In the genomic region with DNA sequence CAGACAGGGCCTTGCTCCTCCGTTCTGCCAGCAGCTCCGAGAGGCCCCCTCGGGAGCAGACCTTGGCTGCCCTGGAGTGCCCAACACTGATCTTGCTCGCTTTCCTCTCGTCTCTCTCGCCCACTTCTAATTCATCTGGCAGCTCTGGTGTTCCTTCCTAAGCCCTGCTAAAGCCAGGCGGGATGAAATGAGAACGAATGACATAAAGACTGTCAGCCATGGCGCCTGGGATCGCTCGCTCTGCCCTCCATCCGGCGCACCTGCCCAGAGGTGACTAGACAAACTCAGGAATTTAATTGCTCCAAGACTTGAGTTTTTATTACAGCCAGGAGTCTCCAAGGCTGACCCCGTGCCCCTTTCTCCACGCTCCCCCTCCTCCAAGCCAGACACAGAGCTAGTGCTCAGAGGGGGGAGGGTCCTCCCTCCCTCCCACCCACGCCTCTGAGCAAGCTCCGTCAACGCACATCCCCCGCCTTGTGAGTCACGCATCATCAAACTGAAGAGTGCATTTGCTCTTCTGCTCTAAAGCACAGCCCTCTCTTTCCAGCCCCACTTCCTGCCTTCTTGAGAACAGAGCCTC, we compare ENCODE assay signal across 10 mouse cellular contexts. TPM values are rescaled to one million over a fixed set of nuclear protein-coding genes. Genes with fewer than 3 reads are reported as not detected.
DNase-seq lines count a peak whose midpoint lies in the region; ATAC-seq lines count a peak whose summit lies in the region.
"Had no signal": no experiment of that assay in that cellular context is flagged by ENCODE, and none has a peak within 500 bp of the region (broad histone marks: within the 10 kb centered on the region; RNA-seq: fewer than 3 reads in every experiment).

No protein-coding gene starts in this region.

- no peak overlapping the region for H3K27ac ChIP-seq in heart, embryonic 11.5 days (ENCODE audit: low read depth, low read length)
- peak overlapping the region; percentile 36; the same call in 1 of the 2 replicates for H3K27ac ChIP-seq in hindbrain, embryonic 11.5 days (ENCODE audit: low read depth, low read length)
- H3K27ac ChIP-seq in midbrain, embryonic 14.5 days (replicated peaks; ENCODE audit: low read depth, low read length), result no peak overlapping the region
- H3K27ac ChIP-seq: heart, embryonic 15.5 days had no signal

- no peak for DNase-seq in heart, adult 18-20 months
- peak; percentile 37 for DNase-seq in Muller cell, postnatal 12 days (ENCODE audit: inconsistent ontology term)
- DNase-seq in hindbrain, embryonic 11.5 days (ENCODE audit: low spot score), result no peak
- DNase-seq in midbrain, embryonic 14.5 days, result no peak
- DNase-seq in thymus, postnatal 14 days, result no peak
- no peak for DNase-seq in adrenal gland, adult 2 months
- DNase-seq in cerebellum, postnatal 14 days, result no peak
- DNase-seq: liver, postnatal 0 days had no signal

- no peak for ATAC-seq in heart, embryonic 11.5 days (replicated peaks; ENCODE audit: insufficient number of reproducible peaks, low FRiP score, low TSS enrichment)
- peak; percentile 12; the same call in 1 of the 2 replicates for ATAC-seq in hindbrain, embryonic 11.5 days (ENCODE audit: low FRiP score)
- no peak for ATAC-seq in midbrain, embryonic 14.5 days (ENCODE audit: low FRiP score, low TSS enrichment)

- no peaks in the 10 kb centered on the region for H3K36me3 ChIP-seq in heart, embryonic 11.5 days (ENCODE audit: control insufficient read depth, insufficient read depth, low read length)
- H3K36me3 ChIP-seq in hindbrain, embryonic 11.5 days (ENCODE audit: control insufficient read depth, insufficient read depth, low read length), result no peaks in the 10 kb centered on the region
- no peaks in the 10 kb centered on the region for H3K36me3 ChIP-seq in midbrain, embryonic 14.5 days (ENCODE audit: control insufficient read depth, insufficient read depth, low read length)
- H3K36me3 ChIP-seq: heart, embryonic 15.5 days had no signal

- peaks cover 12% of the 10 kb centered on the region for H3K27me3 ChIP-seq in heart, embryonic 11.5 days (ENCODE audit: control insufficient read depth, insufficient read depth, low read length)
- no peaks in the 10 kb centered on the region; the same call in 1 of the 2 replicates for H3K27me3 ChIP-seq in hindbrain, embryonic 11.5 days (ENCODE audit: control insufficient read depth, insufficient read depth, low read length)
- H3K27me3 ChIP-seq in midbrain, embryonic 14.5 days (ENCODE audit: control insufficient read depth, insufficient read depth, low read length), result 0 out of 2 replicates have a peak, but pooled peaks cover 3% of the 10 kb centered on the region

- H3K9me3 ChIP-seq in heart, embryonic 11.5 days (replicated peaks; ENCODE audit: control insufficient read depth, low read length), result no peaks in the 10 kb centered on the region
- no peaks in the 10 kb centered on the region for H3K9me3 ChIP-seq in hindbrain, embryonic 11.5 days (ENCODE audit: control insufficient read depth, low read length)
- H3K9me3 ChIP-seq in midbrain, embryonic 14.5 days (ENCODE audit: control insufficient read depth, low read length), result no peaks in the 10 kb centered on the region
- H3K9me3 ChIP-seq: heart, embryonic 15.5 days had no signal

- H3K4me1 ChIP-seq in heart, embryonic 11.5 days (ENCODE audit: control insufficient read depth, insufficient read depth, low read length), result peaks cover 14% of the 10 kb centered on the region
- H3K4me1 ChIP-seq in hindbrain, embryonic 11.5 days (replicated peaks; ENCODE audit: control insufficient read depth, insufficient read depth, low read length), result peaks cover 7% of the 10 kb centered on the region; the same call in 1 of the 2 replicates
- H3K4me1 ChIP-seq in midbrain, embryonic 14.5 days (ENCODE audit: control insufficient read depth, insufficient read depth, low read length), result 0 out of 2 replicates have a peak, but pooled peaks cover 7% of the 10 kb centered on the region

- H3K4me2 ChIP-seq in heart, embryonic 11.5 days, result peak overlapping the region; percentile 45
- peak overlapping the region; percentile 17; the same call in 1 of the 2 replicates for H3K4me2 ChIP-seq in hindbrain, embryonic 11.5 days (replicated peaks; ENCODE audit: low read depth, low read length)
- peak overlapping the region; percentile 38 for H3K4me2 ChIP-seq in midbrain, embryonic 14.5 days (ENCODE audit: low read length)
- H3K4me2 ChIP-seq: heart, embryonic 15.5 days had no signal

- WGBS in heart, embryonic 11.5 days (ENCODE audit: insufficient replicate concordance), result 19% methylated on average over 20 of the region's 20 CpGs
- 13% methylated on average over 20 of the region's 20 CpGs for WGBS in hindbrain, embryonic 11.5 days
- 9% methylated on average over 20 of the region's 20 CpGs for WGBS in midbrain, embryonic 14.5 days

- no peak overlapping the region for H3K4me3 ChIP-seq in heart, embryonic 11.5 days (ENCODE audit: low read depth, low read length)
- no peak overlapping the region for H3K4me3 ChIP-seq in hindbrain, embryonic 11.5 days (ENCODE audit: low read depth, low read length)
- H3K4me3 ChIP-seq in midbrain, embryonic 14.5 days (replicated peaks; ENCODE audit: low read depth, low read length), result no peak overlapping the region
- H3K4me3 ChIP-seq: heart, embryonic 15.5 days had no signal

- 0 out of 2 replicates have a peak overlapping the region, but pooled peaks have one; percentile 6 for H3K9ac ChIP-seq in heart, embryonic 11.5 days (ENCODE audit: low read depth, low read length)
- 0 out of 2 replicates have a peak overlapping the region, but pooled peaks have one; percentile 19 for H3K9ac ChIP-seq in hindbrain, embryonic 11.5 days (ENCODE audit: low read depth, low read length)
- H3K9ac ChIP-seq in midbrain, embryonic 14.5 days (replicated peaks; ENCODE audit: low read length), result no peak overlapping the region
- H3K9ac ChIP-seq: heart, embryonic 15.5 days; liver, postnatal 0 days had no signal

RNA-seq across cellular contexts. Expression of a gene that starts 27.8 kb away (rescaled TPM):
- 54.8 and 67.1 TPM in 2 replicates for polyA plus RNA-seq in heart, embryonic 11.5 days (2014; fragmentation: Nextera tagmentation; extraction: Ambion mirVana)
- under 1 TPM in 1 of 2 experiments, not detected in 1; 0.90 TPM for total RNA-seq in heart, adult 18-20 months (2021)
- 77.7 and 84.4 TPM in 2 replicates for polyA plus RNA-seq in hindbrain, embryonic 11.5 days (2014; fragmentation: Nextera tagmentation; extraction: Ambion mirVana)
- polyA plus RNA-seq in midbrain, embryonic 14.5 days (2014; fragmentation: Nextera tagmentation; extraction: Ambion mirVana), result 50.3 and 51.4 TPM in 2 replicates
- 100 to 1,000 TPM; 623 to 917 TPM for total RNA-seq in adrenal gland, adult 2 months (2021)
- polyA plus RNA-seq in adrenal gland, adult 2 months (2012; rRNA removed), result 1,239 and 1,424 TPM in 2 replicates

Comparison
In these comparisons a context has a peak if more than half of its experiments do, and no peak if none do; other contexts are left out.
1. RNA of a gene that starts 27.8 kb away (polyA plus RNA-seq): 1,239 to 1,424 TPM in adrenal gland, adult 2 months; 77.7 to 84.4 TPM in hindbrain, embryonic 11.5 days, 54.8 to 67.1 TPM in heart, embryonic 11.5 days and 50.3 to 51.4 TPM in midbrain, embryonic 14.5 days; every median in the first group is over 10 times any median in the second.
2. Peak in every context shown above with its lines, with median percentiles within 50 percentile points of each other: H3K4me2 ChIP-seq.